Mouse (Mus musculus): ENCODE results near the gene Sptbn4. TPM values are rescaled to one million over a fixed set of nuclear protein-coding genes. Genes with fewer than 3 reads are reported as not detected.

Sptbn4 gene
- polyA plus RNA-seq, 1 experiment from 2014 or later, result 0.43 TPM

GRCm38 (mm10) chr7:27328648-27329047 lies 118.8 kb downstream of the Sptbn4 start:
- no peak overlapping the region for H3K27ac ChIP-seq
- peaks cover 44% of the 10 kb centered on the region for H3K4me1 ChIP-seq
- peaks cover 99% of the 10 kb centered on the region for H3K27me3 ChIP-seq
- no peak overlapping the region for H3K9ac ChIP-seq
- H3K9me3 ChIP-seq (replicated peaks), result no peaks in the 10 kb centered on the region
- H3K4me3 ChIP-seq, result no peak overlapping the region
- WGBS, result 42% methylated on average over 16 of the region's 16 CpGs
- H3K4me2 ChIP-seq, result no peak overlapping the region
- H3K36me3 ChIP-seq (ENCODE audit: poor library complexity, severe bottlenecking), result no peaks in the 10 kb centered on the region
- no peak for ATAC-seq

GRCm38 (mm10) chr7:27328161-27328560 lies 119.3 kb downstream of the Sptbn4 start:
- Histone ChIP-seq H3K9ac (no peak overlapping the region), H3K4me1 (peaks cover 40% of the 10 kb centered on the region), H3K4me2 (no peak overlapping the region), H3K36me3 (ENCODE audit: poor library complexity, severe bottlenecking) (no peaks in the 10 kb centered on the region), H3K9me3 (replicated peaks) (no peaks in the 10 kb centered on the region), H3K27ac (no peak overlapping the region), H3K27me3 (peaks cover 94% of the 10 kb centered on the region), H3K4me3 (no peak overlapping the region)
- 88% methylated on average over 11 of the region's 11 CpGs for WGBS
- ATAC-seq, result no peak

GRCm38 (mm10) chr7:27327500-27327899 lies 120.0 kb downstream of the Sptbn4 start:
- Histone ChIP-seq H3K27ac (no peak overlapping the region), H3K4me2 (no peak overlapping the region), H3K4me3 (no peak overlapping the region), H3K9ac (no peak overlapping the region), H3K36me3 (ENCODE audit: poor library complexity, severe bottlenecking) (no peaks in the 10 kb centered on the region), H3K9me3 (replicated peaks) (no peaks in the 10 kb centered on the region), H3K27me3 (peaks cover 90% of the 10 kb centered on the region), H3K4me1 (peaks cover 34% of the 10 kb centered on the region)
- no peak for ATAC-seq
- 92% methylated on average over 8 of the region's 8 CpGs for WGBS

GRCm38 (mm10) chr7:27326101-27326880 lies 121.2 kb downstream of the Sptbn4 start:
- no peak for ATAC-seq
- Histone ChIP-seq H3K4me2 (peak overlapping the region; percentile 41), H3K9me3 (replicated peaks) (no peaks in the 10 kb centered on the region), H3K27ac (no peak overlapping the region), H3K27me3 (peaks cover 79% of the 10 kb centered on the region), H3K9ac (peak overlapping the region; percentile 17; the same call in 1 of the 2 replicates), H3K4me3 (peak overlapping the region; percentile 22; the same call in 1 of the 2 replicates), H3K36me3 (ENCODE audit: poor library complexity, severe bottlenecking) (no peaks in the 10 kb centered on the region), H3K4me1 (peaks cover 28% of the 10 kb centered on the region)
- WGBS, result 36% methylated on average over 34 of the region's 34 CpGs

GRCm38 (mm10) chr7:27325697-27326096 lies 121.8 kb downstream of the Sptbn4 start:
- Histone ChIP-seq H3K27me3 (peaks cover 73% of the 10 kb centered on the region), H3K9me3 (replicated peaks) (no peaks in the 10 kb centered on the region), H3K9ac (peak overlapping the region; percentile 17), H3K4me2 (peak overlapping the region; percentile 41), H3K4me3 (peak overlapping the region; percentile 22), H3K4me1 (peaks cover 22% of the 10 kb centered on the region), H3K36me3 (ENCODE audit: poor library complexity, severe bottlenecking) (no peaks in the 10 kb centered on the region), H3K27ac (no peak overlapping the region)
- ATAC-seq, result 0 out of 2 replicates have a peak, but pooled peaks have one; percentile 39
- WGBS, result 2% methylated on average over 24 of the region's 24 CpGs

GRCm38 (mm10) chr7:27324928-27325327 lies 122.6 kb downstream of the Sptbn4 start:
- ATAC-seq, result no peak
- no peak overlapping the region for H3K4me2 ChIP-seq

GRCm38 (mm10) chr7:27324161-27324560 lies 123.3 kb downstream of the Sptbn4 start:
- H3K27ac ChIP-seq, result no peak overlapping the region
- peaks cover 8% of the 10 kb centered on the region for H3K4me1 ChIP-seq
- no peaks in the 10 kb centered on the region for H3K36me3 ChIP-seq (ENCODE audit: poor library complexity, severe bottlenecking)
- no peak overlapping the region for H3K9ac ChIP-seq
- no peaks in the 10 kb centered on the region for H3K9me3 ChIP-seq (replicated peaks)
- 95% methylated on average over 11 of the region's 11 CpGs for WGBS
- H3K27me3 ChIP-seq, result peaks cover 58% of the 10 kb centered on the region
- no peak overlapping the region for H3K4me3 ChIP-seq
- ATAC-seq, result no peak
- H3K4me2 ChIP-seq, result no peak overlapping the region

More at GRCm38 (mm10) chr7:27324928-27325327, 122.6 kb downstream of the Sptbn4 start:
- H3K4me1 ChIP-seq, result peaks cover 14% of the 10 kb centered on the region
- H3K9me3 ChIP-seq (replicated peaks), result no peaks in the 10 kb centered on the region
- no peak overlapping the region for H3K4me3 ChIP-seq
- H3K9ac ChIP-seq, result no peak overlapping the region
- H3K27ac ChIP-seq, result no peak overlapping the region
- H3K36me3 ChIP-seq (ENCODE audit: poor library complexity, severe bottlenecking), result no peaks in the 10 kb centered on the region
- 55% methylated on average over 18 of the region's 20 CpGs for WGBS
- peaks cover 66% of the 10 kb centered on the region for H3K27me3 ChIP-seq

GRCm38 (mm10) chr7:27323001-27323400 lies 124.5 kb downstream of the Sptbn4 start:
- Histone ChIP-seq H3K27ac (no peak overlapping the region), H3K9me3 (replicated peaks) (no peaks in the 10 kb centered on the region), H3K27me3 (peaks cover 47% of the 10 kb centered on the region), H3K4me2 (no peak overlapping the region), H3K9ac (no peak overlapping the region), H3K36me3 (ENCODE audit: poor library complexity, severe bottlenecking) (no peaks in the 10 kb centered on the region), H3K4me3 (no peak overlapping the region), H3K4me1 (peaks cover 8% of the 10 kb centered on the region)
- no peak for ATAC-seq
- WGBS, result 90% methylated on average over 5 of the region's 5 CpGs

- 19% methylated on average over 9 of the region's 13 CpGs for WGBS
- Histone ChIP-seq H3K36me3 (ENCODE audit: poor library complexity, severe bottlenecking) (no peaks in the 10 kb centered on the region), H3K9ac (no peak overlapping the region), H3K4me1 (peaks cover 8% of the 10 kb centered on the region), H3K9me3 (replicated peaks) (no peaks in the 10 kb centered on the region), H3K27ac (no peak overlapping the region), H3K4me3 (no peak overlapping the region), H3K27me3 (peaks cover 40% of the 10 kb centered on the region), H3K4me2 (no peak overlapping the region)
- no peak for ATAC-seq
Observed at GRCm38 (mm10) chr7:27322291-27322690, 125.2 kb downstream of the Sptbn4 start.

GRCm38 (mm10) chr7:27319411-27319810 lies 128.1 kb downstream of the Sptbn4 start:
- Histone ChIP-seq H3K4me2 (no peak overlapping the region), H3K4me3 (no peak overlapping the region), H3K9me3 (replicated peaks) (no peaks in the 10 kb centered on the region), H3K9ac (no peak overlapping the region), H3K4me1 (peaks cover 8% of the 10 kb centered on the region), H3K27me3 (peaks cover 11% of the 10 kb centered on the region; the same call in 1 of the 2 replicates), H3K27ac (no peak overlapping the region), H3K36me3 (ENCODE audit: poor library complexity, severe bottlenecking) (peaks cover 2% of the 10 kb centered on the region; the same call in 1 of the 2 replicates)
- ATAC-seq, result no peak
- 93% methylated on average over 22 of the region's 22 CpGs for whole genome bisulfite sequencing

GRCm38 (mm10) chr7:27315958-27316357 lies 131.5 kb downstream of the Sptbn4 start:
- Histone ChIP-seq H3K4me3 (no peak overlapping the region), H3K4me2 (no peak overlapping the region), H3K36me3 (ENCODE audit: poor library complexity, severe bottlenecking) (peaks cover 12% of the 10 kb centered on the region; the same call in 1 of the 2 replicates), H3K4me1 (peaks cover 11% of the 10 kb centered on the region), H3K27ac (peak overlapping the region; percentile 42; the same call in 1 of the 2 replicates), H3K9ac (no peak overlapping the region), H3K27me3 (no peaks in the 10 kb centered on the region), H3K9me3 (replicated peaks) (peaks cover 13% of the 10 kb centered on the region)
- ATAC-seq, result peak; percentile 81
- WGBS, result 33% methylated on average over 7 of the region's 7 CpGs

- Histone ChIP-seq H3K9ac (no peak overlapping the region), H3K27ac (no peak overlapping the region), H3K4me2 (no peak overlapping the region), H3K4me3 (no peak overlapping the region), H3K36me3 (ENCODE audit: poor library complexity, severe bottlenecking) (peaks cover 12% of the 10 kb centered on the region; the same call in 1 of the 2 replicates), H3K4me1 (peaks cover 22% of the 10 kb centered on the region), H3K9me3 (replicated peaks) (peaks cover 13% of the 10 kb centered on the region), H3K27me3 (0 out of 2 replicates have a peak, but pooled peaks cover 10% of the 10 kb centered on the region)
- WGBS, result 89% methylated on average over 3 of the region's 3 CpGs
- no peak for ATAC-seq
Observed at GRCm38 (mm10) chr7:27314393-27314792, 133.1 kb downstream of the Sptbn4 start.

Data from forebrain, embryonic 13.5 days (tissue).